Mouse (Mus musculus) MEL (cell line): Measurements from ENCODE around the gene Znrf4. TPM values are rescaled to one million over a fixed set of nuclear protein-coding genes. Genes with fewer than 3 reads are reported as not detected.

Experiments used
- DNase-seq: peaks from one replicate; pipeline ENCODE4 v3.0.0; 2011; ENCODE audit warnings: low read depth, low spot score
- H3K27ac ChIP-seq: 2 replicates; pipeline ENCODE4 v1.5.1; 2012; ENCODE audit warnings: low read depth, mild to moderate bottlenecking, control low read depth, low read length, moderate library complexity; ENCODE audit not compliant: control insufficient read depth
- H3K27me3 ChIP-seq, 2 experiments: fragments of 150-350 bp in 1 of 2; sonication (generic) in 1 of 2; 2 replicates each; pipeline ENCODE4 v1.6.1; 2012; ENCODE audit warnings: low read length in 2 of 2, mild to moderate bottlenecking in 2 of 2, improper control_type of control experiment in 1 of 2, moderate library complexity in 1 of 2; ENCODE audit not compliant: insufficient read depth in 2 of 2, control insufficient read depth in 1 of 2
- H3K36me3 ChIP-seq, 2 experiments: 2 replicates each; pipeline ENCODE4 v1.6.1; 2012 to 2014; ENCODE audit warnings: low read length in 2 of 2, improper control_type of control experiment in 1 of 2, inconsistent platforms in 1 of 2, mild to moderate bottlenecking in 1 of 2; ENCODE audit not compliant: insufficient read depth in 2 of 2, control insufficient read depth in 1 of 2
- H3K4me1 ChIP-seq, 2 experiments: fragments of 150-350 bp in 1 of 2; sonication (generic) in 1 of 2; 2 replicates each; pipeline ENCODE4 v1.6.1; 2012; ENCODE audit warnings: low read length in 2 of 2, improper control_type of control experiment in 1 of 2, mild to moderate bottlenecking in 1 of 2; ENCODE audit not compliant: insufficient read depth in 2 of 2, control insufficient read depth in 1 of 2
- H3K4me3 ChIP-seq, 2 experiments: fragments of 150-350 bp in 1 of 2; sonication (generic) in 1 of 2; 2 replicates each; pipeline ENCODE4 v1.5.1; 2012; ENCODE audit warnings: low read depth in 2 of 2, low read length in 2 of 2, mild to moderate bottlenecking in 2 of 2, moderate library complexity in 2 of 2, control low read depth in 1 of 2, improper control_type of control experiment in 1 of 2; ENCODE audit not compliant: control insufficient read depth in 1 of 2, insufficient read depth in 1 of 2
- H3K79me2 ChIP-seq: 2 replicates; pipeline ENCODE4 v1.6.1; 2012; ENCODE audit warnings: mild to moderate bottlenecking, low read length, moderate library complexity; ENCODE audit not compliant: control insufficient read depth, poor library complexity, insufficient read depth
- H3K9ac ChIP-seq: 2 replicates; pipeline ENCODE4 v1.6.1; 2012; ENCODE audit warnings: low read depth, mild to moderate bottlenecking, control low read depth, low read length, moderate library complexity; ENCODE audit not compliant: control insufficient read depth, poor library complexity, severe bottlenecking
- H3K9me3 ChIP-seq: fragments of 150-350 bp; sonication (generic); replicated peaks from 2 replicates; pipeline ENCODE4 v1.6.1; 2012; ENCODE audit warnings: mild to moderate bottlenecking, low read length, improper control_type of control experiment, moderate library complexity; ENCODE audit not compliant: insufficient read depth
- CHD1 ChIP-seq: IDR thresholded peaks from 2 replicates; pipeline ENCODE4 v1.6.1; 2012; ENCODE audit warnings: low read depth, mild to moderate bottlenecking, inconsistent platforms, low read length, improper control_type of control experiment
- ELF1 ChIP-seq: IDR thresholded peaks from 2 replicates; pipeline ENCODE4 v1.6.1; 2014; ENCODE audit warnings: low read depth, mild to moderate bottlenecking, inconsistent platforms, low read length, improper control_type of control experiment, moderate library complexity
- EP300 ChIP-seq, 2 experiments: IDR thresholded peaks; 2 replicates each; pipeline ENCODE4 v1.6.1; 2011; ENCODE audit warnings: improper control_type of control experiment in 2 of 2, low read length in 2 of 2, low read depth in 1 of 2, mild to moderate bottlenecking in 1 of 2
- ETS1 ChIP-seq: IDR thresholded peaks from 2 replicates; pipeline ENCODE4 v1.6.1; 2012; ENCODE audit warnings: low read depth, mild to moderate bottlenecking, inconsistent platforms, low read length, improper control_type of control experiment, moderate library complexity
- GATA1 ChIP-seq: IDR thresholded peaks from 2 replicates; pipeline ENCODE4 v1.6.1; 2011; ENCODE audit warnings: low read depth, low read length, improper control_type of control experiment
- KAT2A ChIP-seq: conservative IDR thresholded peaks from 2 replicates; pipeline ENCODE4 v1.6.1; 2012; ENCODE audit warnings: low read depth, low read length, improper control_type of control experiment, inconsistent platforms
- MAFK ChIP-seq: IDR thresholded peaks from 2 replicates; pipeline ENCODE4 v1.6.1; 2011; ENCODE audit warnings: low read depth, mild to moderate bottlenecking, low read length, improper control_type of control experiment, borderline replicate concordance
- MEF2A ChIP-seq: IDR thresholded peaks from 2 replicates; pipeline ENCODE4 v1.6.1; 2014; ENCODE audit warnings: low read depth, mild to moderate bottlenecking, inconsistent platforms, low read length, improper control_type of control experiment; ENCODE audit not compliant: poor library complexity, insufficient replicate concordance, severe bottlenecking; ENCODE audit errors: extremely low read depth
- NELFE ChIP-seq: IDR thresholded peaks from 2 replicates; pipeline ENCODE4 v1.6.1; 2011; ENCODE audit warnings: low read depth, low read length, improper control_type of control experiment
- NRF1 ChIP-seq: IDR thresholded peaks from 2 replicates; pipeline ENCODE4 v1.6.1; 2014; ENCODE audit warnings: low read depth, mild to moderate bottlenecking, inconsistent platforms, low read length, improper control_type of control experiment, moderate library complexity; ENCODE audit not compliant: poor library complexity, insufficient read depth, severe bottlenecking
- POLR2AphosphoS2 ChIP-seq: IDR thresholded peaks from 2 replicates; pipeline ENCODE4 v1.6.1; 2011; ENCODE audit warnings: low read length, improper control_type of control experiment
- SMC3 ChIP-seq: IDR thresholded peaks from 2 replicates; pipeline ENCODE4 v1.6.1; 2011; ENCODE audit warnings: low read depth, low read length, improper control_type of control experiment
- TCF12 ChIP-seq: IDR thresholded peaks from 2 replicates; pipeline ENCODE4 v1.6.1; 2014; ENCODE audit warnings: low read depth, mild to moderate bottlenecking, inconsistent platforms, low read length, improper control_type of control experiment, moderate library complexity
- USF2 ChIP-seq, 2 experiments: IDR thresholded peaks; 2 replicates each; pipeline ENCODE4 v1.6.1; 2011 to 2012; ENCODE audit warnings: improper control_type of control experiment in 2 of 2, low read length in 2 of 2, borderline replicate concordance in 1 of 2, inconsistent platforms in 1 of 2, low read depth in 1 of 2, mild to moderate bottlenecking in 1 of 2; ENCODE audit not compliant: insufficient read depth in 1 of 2
- ZC3H11A ChIP-seq: IDR thresholded peaks from 2 replicates; pipeline ENCODE4 v1.6.1; 2012; ENCODE audit warnings: low read depth, mild to moderate bottlenecking, inconsistent platforms, low read length, improper control_type of control experiment
- ZNF384 ChIP-seq: IDR thresholded peaks from 2 replicates; pipeline ENCODE4 v1.6.1; 2012; ENCODE audit warnings: low read depth, mild to moderate bottlenecking, inconsistent platforms, low read length, improper control_type of control experiment
- polyA plus RNA-seq, 2 experiments: library from polyadenylated mRNA; stranded (reverse) in 1 of 2; unstranded in 1 of 2; fragments of >175 nt in 1 of 2; fragments of >200 nt in 1 of 2; gene quantifications; 2 replicates each; pipeline versions ENCODE4 v1.2.1 to v1.2.4; 2012; ENCODE audit warnings: low replicate concordance in 2 of 2, low read depth in 1 of 2; ENCODE audit not compliant: insufficient read length in 2 of 2, insufficient read depth in 1 of 2, missing spikeins in 1 of 2
- total RNA-seq: library from RNA; depleted of rRNA; stranded (reverse); fragments of 300-350 nt; gene quantifications from 2 replicates; pipeline ENCODE4 v1.2.3, GENCODE M21; 2012

Gene Znrf4
- total and polyA plus RNA-seq, 3 experiments = not detected

DNA sequence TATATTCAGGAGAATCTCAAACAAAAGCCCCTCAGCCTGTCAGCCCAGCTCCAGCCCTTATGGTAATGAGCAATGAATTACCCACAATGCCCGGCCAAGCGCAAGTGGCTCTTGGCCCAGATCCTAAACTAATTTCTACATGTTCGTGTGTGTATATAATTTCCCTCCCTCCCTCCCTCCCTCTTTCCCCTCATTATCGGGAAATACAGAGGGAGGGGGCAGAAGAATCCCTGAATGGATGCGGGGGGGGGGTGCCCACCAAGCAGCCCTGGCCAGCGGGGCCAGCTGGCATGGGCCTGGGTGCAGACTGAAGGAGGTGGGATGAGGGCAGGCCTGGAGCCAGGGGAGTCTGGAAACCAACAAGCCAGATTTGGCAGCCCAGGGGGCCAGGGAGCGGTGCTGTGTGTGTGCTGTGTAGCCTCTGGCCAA, 44.8 kb downstream of the Znrf4 start:
- Histone ChIP-seq H3K27me3 (no peaks in the 10 kb centered on the region), H3K4me3 (no peak overlapping the region), H3K4me1 (peaks cover 3 to 8% of the 10 kb centered on the region in 2 experiments; a peak in 2 of 4 replicates)

DNA sequence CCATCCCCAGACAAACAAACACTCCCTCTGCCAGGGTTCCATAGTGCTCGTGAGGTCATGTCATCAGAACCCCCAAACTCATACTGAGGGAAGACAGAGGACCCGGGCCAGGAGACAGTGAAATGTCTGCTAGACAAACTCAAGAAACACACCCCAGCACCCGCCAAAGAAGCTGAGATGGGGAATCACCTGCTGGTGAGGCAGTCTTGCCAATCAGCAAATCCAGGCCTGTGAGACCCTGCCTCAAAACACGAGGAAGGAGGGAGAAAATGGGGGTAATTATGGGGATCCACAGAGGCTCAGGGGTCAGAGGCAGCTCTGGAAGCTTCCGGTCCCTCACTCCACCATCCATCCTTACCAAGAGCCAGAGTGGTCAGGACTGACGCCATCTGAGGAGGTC, 45.5 kb downstream of the Znrf4 start:
- Histone ChIP-seq H3K4me1 (peaks cover under 1 to 3% of the 10 kb centered on the region in 2 experiments; a peak in 1 of 4 replicates), H3K79me2 (peaks cover 38% of the 10 kb centered on the region), H3K9ac (no peak overlapping the region), H3K9me3 (no peaks in the 10 kb centered on the region), H3K27me3 (no peaks in the 10 kb centered on the region), H3K27ac (no peak overlapping the region), H3K4me3 (no peak overlapping the region), H3K36me3 (peaks cover 1 to 2% of the 10 kb centered on the region in 2 experiments; a peak in 1 of 4 replicates)
- DNase-seq = no peak
- no peak for TF ChIP-seq CHD1
- no peak for TF ChIP-seq EP300 (IDR thresholded peaks at IDR 0.05; ENCODE audit: low read depth in 1 of 2, low read length in 2 of 2)
- TF ChIP-seq MAFK = no peak
- no peak for TF ChIP-seq NELFE
- TF ChIP-seq POLR2AphosphoS2 = no peak
- no peak for TF ChIP-seq ZNF384
- no peak for TF ChIP-seq SMC3

More for the DNA sequence above, 44.8 kb downstream of the Znrf4 start:
- no peaks in the 10 kb centered on the region for H3K9me3 ChIP-seq
- peaks cover 2 to 4% of the 10 kb centered on the region in 2 experiments; a peak in 1 of 4 replicates for H3K36me3 ChIP-seq
- TF ChIP-seq USF2 (IDR thresholded peaks at IDR 0.05; ENCODE audit: borderline replicate concordance in 1 of 2, insufficient read depth in 1 of 2, low read depth in 1 of 2, low read length in 2 of 2) (no peak), ZC3H11A (no peak), MAFK (no peak), NRF1 (no peak), EP300 (IDR thresholded peaks at IDR 0.05; ENCODE audit: low read depth in 1 of 2, low read length in 2 of 2) (no peak), MEF2A (no peak), GATA1 (no peak), ELF1 (no peak), SMC3 (no peak), NELFE (no peak), KAT2A (no peak), ETS1 (no peak), TCF12 (no peak)
- H3K27ac ChIP-seq = no peak overlapping the region
- no peak overlapping the region for H3K9ac ChIP-seq
- no peak for DNase-seq
- peaks cover 43% of the 10 kb centered on the region for H3K79me2 ChIP-seq
